Mouse (Mus musculus) WW6 (cell line): ENCODE data around the gene Smim14.

ENCODE experiments used
- DNase-seq: peaks from one replicate; pipeline ENCODE4 v3.0.0-alpha.2; 2013; ENCODE audit warnings: low read depth, low spot score

Gene Smim14

DNA sequence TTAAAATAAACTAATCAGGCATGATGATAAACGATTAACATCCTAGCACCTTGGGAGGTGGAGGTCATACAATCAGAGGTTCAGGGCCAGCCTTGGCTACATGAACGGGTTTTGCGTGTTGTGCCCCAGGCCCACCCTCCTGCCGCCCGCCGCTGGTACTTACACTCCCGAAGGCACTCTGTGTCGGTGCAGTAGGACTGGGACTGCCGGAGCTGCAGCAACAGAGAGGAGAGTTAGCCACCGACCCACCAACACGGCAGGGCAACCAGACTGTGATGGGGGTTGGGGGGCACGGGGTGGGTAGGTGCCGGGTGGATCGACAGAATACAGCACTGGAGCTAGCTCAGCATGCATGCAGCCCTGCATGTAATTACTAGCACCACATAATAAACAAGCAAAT is 76.6 kb downstream of the Smim14 start:
- DNase-seq = no peak

DNA sequence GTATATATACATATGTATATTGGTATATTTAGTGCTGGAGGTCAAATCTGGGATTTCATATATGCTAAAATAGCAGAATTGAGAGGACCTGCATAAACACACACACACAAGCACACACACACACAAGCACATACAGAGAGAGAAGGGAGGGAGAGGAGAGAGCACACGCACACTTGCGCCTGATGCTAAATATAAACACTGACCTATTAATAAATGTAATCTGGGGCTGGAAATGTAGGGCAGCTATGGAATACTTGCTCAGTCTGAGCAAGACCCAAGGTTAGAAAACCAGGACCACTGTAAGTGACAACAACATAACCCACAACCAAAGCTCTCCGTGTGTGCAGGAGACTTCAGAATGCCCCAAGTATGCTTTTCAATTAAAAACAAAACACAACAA is 77.5 kb downstream of the Smim14 start:
- DNase-seq = no peak

DNA sequence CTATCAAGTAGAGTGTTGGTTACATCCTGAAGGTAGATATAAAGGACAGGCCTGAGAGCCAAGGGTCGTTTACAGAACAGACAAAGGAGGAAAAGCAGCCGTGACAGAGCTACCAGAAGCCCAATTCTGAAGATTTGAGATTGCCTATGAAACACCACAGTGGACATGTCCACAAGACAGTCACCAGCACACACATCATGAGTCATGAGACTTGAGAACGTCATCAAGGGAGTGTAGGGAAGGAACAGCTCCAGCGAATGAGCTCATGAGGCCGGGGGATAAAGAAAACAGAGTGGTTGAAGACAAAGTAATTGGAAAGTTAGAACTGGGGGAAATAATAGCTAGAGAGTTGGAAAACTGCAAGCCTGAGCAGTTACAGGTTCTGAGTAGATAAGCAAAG is 79.1 kb downstream of the Smim14 start:
- DNase-seq = no peak

DNA sequence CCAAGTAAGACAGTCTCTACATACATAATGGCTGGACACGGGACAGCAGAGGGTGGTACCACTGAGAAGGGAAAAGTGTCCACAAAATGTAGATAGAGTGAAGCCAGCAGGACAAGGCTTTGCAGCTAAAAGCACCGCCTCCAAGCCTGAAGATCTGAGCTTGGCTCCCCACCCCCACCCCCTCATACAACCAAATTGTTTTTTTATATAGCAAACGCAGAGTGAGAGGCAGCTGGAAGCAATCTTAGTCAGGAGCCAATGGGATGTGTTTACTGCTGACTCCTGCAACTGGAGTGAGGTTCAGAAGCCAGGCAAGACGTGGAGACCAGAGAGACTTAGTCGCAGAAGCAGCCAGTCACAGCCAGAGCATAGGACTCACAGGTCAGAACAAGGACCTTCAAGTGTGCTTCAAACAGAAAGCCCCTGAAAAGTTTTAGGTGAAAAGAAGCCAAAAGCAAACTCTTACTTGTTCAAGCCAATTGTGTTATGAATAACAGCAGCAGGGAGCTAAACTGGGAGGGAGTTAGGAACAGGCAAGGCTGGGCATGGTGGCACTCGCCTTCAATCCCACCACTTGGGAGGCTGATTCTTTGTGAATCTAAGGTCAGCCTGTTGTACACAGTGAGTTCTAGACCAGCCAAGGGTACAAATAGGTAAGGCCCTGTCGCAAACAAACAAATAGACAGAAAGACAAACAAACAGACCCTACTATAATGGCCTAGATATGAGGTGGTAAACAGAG is 79.7 kb downstream of the Smim14 start:
- no peak for DNase-seq

DNA sequence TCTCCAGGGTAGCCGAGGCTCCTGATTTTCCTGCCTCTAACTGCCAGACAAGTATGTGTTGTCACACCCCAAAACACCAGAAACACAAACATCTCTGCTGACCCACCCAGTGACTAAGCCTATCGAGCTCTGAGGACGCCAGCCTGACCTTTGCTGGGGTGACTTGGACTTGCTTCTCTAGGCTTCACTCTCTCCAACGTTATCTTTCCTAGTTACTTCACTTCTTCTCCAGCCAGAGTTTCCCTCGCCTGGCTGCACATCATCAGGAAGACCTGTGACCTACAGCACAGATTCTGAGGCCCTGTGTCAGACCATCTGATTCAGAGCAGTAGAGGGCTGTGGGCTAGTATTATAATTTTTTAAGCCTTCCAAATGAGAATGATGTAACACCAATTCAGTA is 82.2 kb downstream of the Smim14 start:
- no peak for DNase-seq

DNA sequence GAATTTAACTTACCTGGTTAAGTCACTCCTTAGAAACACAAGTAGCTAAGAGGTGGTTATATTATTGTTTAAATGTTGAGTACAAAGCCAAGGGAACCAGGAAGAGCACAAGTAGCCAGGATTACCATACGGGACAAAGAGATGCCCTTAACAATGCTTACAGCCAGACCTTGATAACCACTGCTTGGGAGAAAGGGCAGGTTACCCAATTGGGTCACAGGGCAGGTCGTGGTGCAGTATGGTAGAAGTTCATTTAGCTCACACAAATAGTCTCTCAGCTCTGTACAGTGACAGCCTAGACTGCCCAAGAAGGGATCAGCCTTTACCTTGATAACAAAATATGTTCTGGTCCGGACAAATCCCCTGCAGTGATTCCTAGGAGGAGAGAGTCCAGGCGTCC is 88.0 kb downstream of the Smim14 start:
- no peak for DNase-seq

DNA sequence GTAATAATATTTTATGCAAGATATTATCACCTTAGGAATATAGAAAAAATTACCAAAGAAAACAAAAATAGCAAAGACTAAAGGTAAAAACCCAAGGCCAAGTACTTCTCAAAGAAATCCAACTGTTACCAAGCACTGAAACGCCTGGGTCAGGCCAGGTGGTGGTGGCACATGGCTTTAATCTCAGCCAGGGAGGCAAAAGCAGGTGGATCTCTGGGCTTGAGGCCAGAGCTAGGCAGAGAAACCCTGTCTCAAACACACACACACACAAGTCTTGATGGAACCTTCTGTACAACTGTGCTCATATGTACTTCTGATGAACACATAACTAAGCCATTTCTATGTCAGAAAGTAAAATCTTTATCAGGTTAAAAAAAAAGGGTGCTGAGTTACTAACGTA is 89.2 kb downstream of the Smim14 start:
- DNase-seq = no peak

DNA sequence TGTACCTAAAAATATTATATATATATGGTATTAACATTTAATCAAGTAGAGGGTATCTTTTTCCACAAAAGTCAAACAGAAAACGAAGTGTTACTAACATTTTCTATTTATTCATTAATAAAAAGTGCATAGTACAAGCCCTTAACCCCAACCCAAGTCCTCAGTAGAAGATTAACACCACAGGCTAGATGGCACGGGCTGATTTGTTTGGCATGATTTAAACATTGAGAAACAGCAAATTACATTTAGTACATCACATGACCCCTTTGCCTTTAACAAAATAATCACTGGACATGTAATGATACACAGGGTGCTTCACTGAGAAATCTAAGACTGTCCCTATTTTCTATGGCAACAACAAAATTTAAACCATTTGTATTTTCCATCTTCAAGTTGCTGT is 90.2 kb downstream of the Smim14 start:
- DNase-seq = no peak

DNA sequence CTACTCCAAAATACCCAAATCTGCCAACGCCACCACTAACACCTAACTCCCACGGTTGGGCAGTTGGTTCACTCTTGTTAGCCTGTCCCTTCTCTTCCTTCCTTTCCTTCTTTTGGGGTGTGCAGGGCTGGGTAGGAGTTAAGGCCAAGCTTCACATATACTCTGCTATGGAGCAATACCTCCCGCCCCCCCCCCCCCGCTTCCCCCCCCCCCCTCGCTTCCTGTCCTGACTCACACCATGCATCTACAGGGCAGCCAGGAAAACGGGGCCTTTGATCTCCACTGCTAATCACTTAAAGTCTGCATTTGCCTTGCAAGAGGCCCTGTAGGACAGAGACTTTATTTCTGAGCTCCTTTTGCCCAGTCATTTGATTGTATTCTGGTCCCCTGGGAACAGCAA is 92.0 kb downstream of the Smim14 start:
- no peak for DNase-seq

DNA sequence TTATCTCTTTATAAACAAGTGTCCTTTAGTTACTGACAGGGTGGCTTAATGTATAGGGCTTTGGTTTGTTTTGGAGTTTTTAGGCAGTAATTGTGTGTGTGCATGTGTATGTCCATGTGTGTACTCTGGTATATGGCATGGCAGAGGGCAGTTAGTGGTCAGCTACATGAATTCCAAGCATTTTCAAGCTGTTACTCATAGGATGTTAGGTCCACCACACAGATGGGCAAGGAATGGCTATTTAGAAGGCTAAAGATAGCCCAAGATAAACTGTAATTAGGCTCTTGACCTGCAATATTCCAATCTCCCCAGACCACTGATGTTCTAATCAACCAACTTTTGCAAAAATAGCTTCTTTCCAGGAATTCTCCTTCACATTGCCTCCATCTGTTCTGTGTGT is 98.9 kb downstream of the Smim14 start:
- DNase-seq = no peak

DNA sequence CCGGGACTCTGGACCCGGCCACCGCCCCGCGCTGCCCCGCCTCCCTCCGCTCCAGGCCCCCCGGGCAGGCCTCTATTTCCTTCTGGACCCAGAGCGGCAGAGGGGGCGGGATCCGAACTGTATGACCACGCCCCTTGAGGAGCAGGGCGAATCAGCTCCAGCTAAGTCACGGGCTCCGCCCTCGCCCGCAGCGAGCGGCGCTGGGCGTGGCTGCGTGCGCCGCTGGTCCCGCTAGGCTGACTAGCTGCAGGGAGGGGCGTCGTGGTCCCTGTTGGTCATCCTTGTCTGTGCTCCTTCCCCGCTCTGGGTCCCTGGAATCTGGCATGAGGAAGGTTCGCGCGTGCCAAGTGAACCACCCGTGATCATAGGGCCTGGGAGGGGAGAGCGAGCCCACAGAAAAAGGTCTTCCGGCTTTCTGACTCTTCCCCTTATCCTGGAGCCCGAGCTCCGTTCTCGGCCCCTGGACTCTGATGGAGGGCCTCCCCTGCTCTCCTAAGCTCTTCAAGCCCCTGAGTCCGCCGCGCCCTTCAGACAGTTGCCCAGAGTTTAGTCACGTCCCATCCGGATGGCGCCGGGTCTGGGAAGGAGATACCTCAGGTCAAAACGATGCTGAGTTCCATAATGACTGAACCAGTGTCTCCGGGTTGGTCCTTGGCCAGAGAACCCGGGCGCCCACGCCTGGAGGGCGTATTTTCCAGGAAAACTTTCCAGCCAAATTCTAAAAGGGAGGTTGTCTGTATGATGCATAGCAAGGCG is 101.0 kb downstream of the Smim14 start, which contains the start of gene Ugdh:
Ugdh (minus strand) TSS at position 144 of the 756 bp plus-strand sequence.
- peak; percentile 97 for DNase-seq

DNA sequence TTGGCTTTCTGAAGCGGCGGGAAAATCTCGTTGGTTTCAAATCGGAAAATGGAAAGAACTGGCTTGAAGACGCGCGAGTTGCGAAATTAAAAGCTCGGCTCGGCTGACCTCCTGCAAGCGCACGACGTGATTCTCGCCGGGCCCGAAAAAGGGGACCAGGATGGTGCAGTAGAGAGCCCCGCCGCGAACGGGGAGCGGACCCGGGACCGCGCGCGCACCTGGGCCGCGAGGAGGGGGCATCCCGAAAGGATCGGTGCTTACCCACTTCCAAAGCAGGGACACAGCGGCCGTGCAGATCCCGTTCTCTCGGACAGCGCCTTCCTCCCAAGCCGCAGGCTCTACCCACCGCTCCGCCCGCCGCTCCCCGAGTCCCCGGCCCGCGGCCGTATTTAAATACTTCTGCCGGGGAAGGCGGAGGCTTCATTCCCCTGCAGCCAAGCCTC is 101.6 kb downstream of the Smim14 start:
- no peak for DNase-seq

DNA sequence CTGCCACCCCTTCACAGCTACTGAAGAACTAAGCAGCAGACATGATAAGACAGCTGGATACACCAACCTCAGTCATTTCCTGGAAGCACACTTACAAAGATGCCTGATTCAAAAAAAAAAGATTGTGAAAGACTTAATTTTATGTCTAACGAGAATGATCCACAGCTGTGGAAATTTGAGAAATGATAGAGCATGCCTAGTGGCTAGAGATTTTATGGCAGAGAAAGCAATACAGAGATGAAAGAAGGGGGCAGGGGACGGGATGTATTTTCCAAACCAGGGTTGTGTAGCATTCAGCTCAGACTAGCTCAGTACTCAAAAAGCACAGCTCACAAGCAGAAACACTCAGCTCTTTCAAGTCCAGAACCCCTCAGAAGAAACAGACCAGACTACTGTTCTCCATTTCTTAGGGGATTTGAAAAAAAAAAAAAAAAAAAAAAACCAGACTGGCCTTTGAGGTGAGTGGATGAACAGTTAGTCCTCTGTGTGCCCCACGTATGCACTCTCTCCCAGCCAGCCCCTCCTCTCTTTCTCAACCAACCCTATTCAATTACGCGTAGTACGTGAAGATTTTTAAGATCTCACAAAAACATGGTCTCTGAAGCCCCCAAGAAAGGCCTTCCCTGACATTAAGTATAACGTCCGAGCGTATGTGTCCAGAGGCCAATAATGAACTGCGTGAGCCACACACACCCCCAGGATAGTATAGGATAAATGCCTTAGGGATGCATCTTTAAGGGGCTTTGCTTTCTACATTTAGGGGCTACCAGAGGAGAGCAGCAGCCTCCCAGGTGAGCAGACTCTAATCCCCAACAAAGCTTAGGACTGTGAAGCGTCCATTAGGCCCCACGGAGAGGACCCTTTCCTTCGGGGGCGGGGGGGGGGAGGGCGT is 102.3 kb downstream of the Smim14 start:
- DNase-seq = no peak

DNA sequence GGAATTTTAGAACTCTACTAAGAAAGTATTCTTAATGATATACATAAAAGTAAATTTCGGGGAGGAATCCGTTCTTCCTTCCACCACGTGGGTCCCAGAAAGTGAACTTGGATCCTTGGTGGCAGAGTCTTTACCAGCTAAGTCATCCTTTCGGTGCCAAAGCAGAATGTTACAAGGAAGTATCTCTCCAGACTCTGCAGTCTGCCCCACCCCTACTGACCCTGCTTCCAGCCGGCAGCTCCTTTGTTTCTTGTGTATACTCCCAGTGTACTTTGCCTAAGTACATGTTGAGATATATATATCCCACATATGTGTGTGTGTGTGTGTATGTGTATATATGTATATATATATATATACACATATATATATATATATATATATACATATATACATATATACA is 107.5 kb downstream of the Smim14 start:
- no peak for DNase-seq

DNA sequence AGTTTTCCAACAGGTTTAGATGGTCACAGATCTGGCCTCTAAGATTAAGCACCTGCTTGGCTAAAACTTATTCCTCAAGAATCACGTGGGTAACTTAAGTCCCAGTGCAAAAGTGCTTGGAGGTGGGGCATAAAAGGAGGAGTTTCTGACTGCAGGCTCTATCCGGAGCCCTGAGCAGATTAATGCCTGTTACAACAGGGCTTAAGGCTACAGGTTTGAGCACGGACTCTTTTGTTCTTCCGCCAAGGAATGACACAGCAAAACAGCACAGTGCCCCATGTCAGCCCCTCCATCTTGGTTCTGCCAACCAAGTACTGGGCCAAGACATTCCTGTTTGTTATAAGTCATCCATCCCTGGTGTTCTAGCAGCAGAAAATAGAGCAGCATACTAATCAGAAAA is 108.7 kb downstream of the Smim14 start:
- DNase-seq = peak; percentile 33

DNA sequence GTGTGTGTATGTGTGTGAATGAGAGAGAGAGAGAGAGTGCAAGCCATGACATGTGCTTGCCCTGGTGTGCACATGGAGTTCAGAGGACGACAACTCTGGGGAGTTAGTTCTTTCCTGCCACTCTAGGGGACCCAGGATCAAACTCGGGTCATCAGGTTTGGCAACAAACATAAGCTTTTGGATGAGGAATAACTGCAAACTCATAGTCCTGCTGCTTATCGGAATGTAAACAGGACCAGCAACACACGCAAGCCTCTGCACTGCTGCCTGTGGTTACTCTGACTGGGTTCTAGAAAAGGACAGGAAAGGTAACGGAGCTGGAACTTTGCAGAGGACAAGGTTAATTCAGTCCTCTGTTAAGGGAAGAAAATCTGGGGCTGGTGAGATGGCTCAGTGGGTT is 111.7 kb downstream of the Smim14 start:
- DNase-seq = no peak

DNA sequence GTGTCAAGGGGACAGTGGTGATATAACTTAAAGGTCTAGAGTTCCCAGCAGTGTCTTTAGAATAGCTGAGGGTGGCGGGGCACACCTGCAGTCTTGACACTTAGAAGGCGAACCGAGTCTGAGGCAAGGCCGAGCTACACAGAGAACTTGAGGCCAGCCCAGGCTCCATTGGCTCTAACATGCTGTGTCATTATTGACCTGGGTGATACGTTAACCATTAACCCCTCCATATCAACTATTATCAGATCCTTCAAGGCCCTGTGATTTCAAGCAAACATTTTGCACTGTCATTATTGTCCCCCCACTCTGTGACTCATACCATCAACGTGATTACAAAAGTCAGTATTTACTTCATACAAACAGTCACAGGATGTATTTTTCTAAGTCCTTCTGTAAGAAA is 112.8 kb downstream of the Smim14 start:
- DNase-seq = no peak

DNA sequence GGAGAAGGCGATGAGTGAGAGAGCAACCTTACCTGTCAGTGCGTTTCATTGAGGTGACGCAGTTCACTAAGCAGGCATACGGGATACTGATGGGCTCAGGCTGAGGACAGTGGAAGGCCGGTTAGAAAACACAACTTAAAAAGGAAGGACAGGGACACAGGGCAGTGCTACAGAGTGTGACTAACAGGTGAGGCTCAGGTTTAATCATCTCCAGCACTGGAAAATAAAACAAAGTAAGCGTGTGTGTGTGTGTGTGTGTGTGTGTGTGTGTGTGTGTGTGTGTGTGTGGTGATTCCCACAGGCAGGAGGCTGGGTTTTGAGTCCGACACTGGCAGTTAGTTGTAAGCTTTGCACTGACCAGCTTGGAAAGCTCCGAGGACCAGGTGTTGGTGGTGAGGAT is 114.2 kb downstream of the Smim14 start:
- no peak for DNase-seq

DNA sequence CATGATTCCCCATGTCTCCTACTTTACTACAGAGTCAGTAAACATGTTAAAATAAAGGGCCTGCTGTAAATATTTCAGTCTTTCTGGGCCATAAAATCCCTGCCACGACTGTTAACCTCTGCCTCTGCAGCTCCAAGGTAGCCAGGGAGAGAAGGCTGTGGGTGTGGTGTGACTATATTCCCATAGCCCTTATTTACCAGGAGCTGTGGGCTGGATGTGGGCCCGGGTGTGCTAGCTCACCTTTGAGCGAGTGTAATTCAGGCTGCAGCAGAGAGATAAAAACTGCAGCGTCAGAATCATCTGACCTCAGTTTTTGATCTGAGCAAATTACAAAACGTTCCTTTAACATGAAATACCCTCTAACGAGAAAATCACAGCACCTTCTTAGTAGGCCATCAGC is 116.2 kb downstream of the Smim14 start:
- no peak for DNase-seq

DNA sequence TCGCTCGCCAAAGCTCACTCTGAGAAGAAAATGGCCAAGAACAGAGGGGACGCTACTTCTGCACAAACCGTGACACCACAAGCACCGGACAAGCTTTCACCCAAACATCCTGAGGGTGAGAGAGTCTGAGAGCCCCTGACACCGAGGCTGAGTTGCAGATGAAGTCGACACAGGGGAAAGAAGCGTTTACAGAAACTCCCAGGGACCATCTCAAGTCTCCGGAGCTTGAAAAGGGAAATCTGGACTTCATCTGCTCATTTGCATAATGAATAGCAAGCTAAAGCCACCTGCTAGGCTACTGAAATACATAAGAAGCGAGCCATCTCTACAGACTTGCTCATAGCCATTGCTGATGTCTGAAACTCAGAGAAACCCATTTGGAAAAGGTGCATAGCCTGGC is 117.8 kb downstream of the Smim14 start:
- DNase-seq = no peak

DNA sequence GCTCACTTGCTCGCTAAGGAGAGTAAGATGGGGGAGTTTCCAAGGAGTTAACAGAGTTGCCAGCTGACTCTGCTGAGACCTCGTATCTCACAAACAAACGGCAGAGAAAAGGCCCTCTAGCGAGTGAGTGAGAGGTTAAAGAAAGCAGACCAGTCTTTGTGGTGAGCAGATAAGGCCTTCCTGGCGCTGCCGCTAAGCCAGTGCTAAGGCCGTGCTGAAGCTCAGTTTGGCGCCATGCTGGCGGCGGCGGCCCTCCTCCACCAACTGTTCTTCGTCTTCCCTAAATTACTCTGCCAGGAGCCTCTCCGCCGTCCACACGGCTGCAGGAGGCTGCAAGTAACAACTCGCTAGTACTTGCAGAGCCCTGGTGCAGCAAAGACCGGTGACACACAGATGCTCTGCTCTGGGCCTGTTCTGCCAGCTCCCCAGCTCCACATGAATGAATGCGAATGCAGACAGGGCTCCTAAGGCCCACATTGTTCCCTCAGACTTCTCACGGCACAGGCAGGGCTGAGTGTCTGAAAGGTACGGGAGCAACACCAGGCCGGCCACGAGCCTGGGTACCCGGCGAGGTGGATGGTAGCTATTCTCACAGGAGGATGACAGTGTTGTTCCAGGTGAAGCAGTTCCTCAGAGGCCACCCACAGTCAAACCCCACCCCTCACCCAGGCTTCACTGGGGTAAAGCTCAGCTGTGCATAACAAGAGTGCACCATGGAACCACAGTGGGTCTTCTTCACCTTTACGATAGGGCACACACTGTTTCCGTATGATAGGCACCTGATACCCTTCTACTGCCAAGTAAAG is 121.1 kb downstream of the Smim14 start:
- peak; percentile 24 for DNase-seq
